Mouse (Mus musculus) liver, postnatal 0 days (tissue): ENCODE measurements at regions not wholly inside any gene's neighbourhood (a gene's known extent, or its start where the extent isn't known, plus 50 kb on each side); places are given as distances from the start of the nearest gene placed in this dataset.

Experiments used
- ATAC-seq: fragments of 200-750 bp; cut with Nextera tagmentation; 2 replicates; pipeline ENCODE4 v1.8.0; 2017; ENCODE audit warnings: mild to moderate bottlenecking, moderate library complexity
- DNase-seq: peaks from one replicate; pipeline ENCODE4 v3.0.0-alpha.2; 2016
- H3K27ac ChIP-seq: fragments of 300-500 bp; sonication (generic); 2 replicates; pipeline ENCODE4 v1.5.1; 2014; ENCODE audit warnings: antibody characterized with exemption, moderate library complexity, mild to moderate bottlenecking, low read depth
- H3K27me3 ChIP-seq: fragments of 300-500 bp; sonication (generic); 2 replicates; pipeline ENCODE4 v1.6.1; 2014; ENCODE audit warnings: low read length, control low read depth, mixed read lengths; ENCODE audit not compliant: insufficient read depth
- H3K36me3 ChIP-seq: fragments of 300-500 bp; sonication (generic); replicated peaks from 2 replicates; pipeline ENCODE4 v1.6.1; 2014; ENCODE audit warnings: mild to moderate bottlenecking, control low read depth, low read length, moderate library complexity, mixed read lengths; ENCODE audit not compliant: insufficient read depth
- H3K4me1 ChIP-seq: fragments of 300-500 bp; sonication (generic); 2 replicates; pipeline ENCODE4 v1.6.1; 2014; ENCODE audit warnings: antibody characterized with exemption, mild to moderate bottlenecking, control low read depth; ENCODE audit not compliant: insufficient read depth
- H3K4me2 ChIP-seq: fragments of 300-500 bp; sonication (generic); 2 replicates; pipeline ENCODE4 v1.6.1; 2014; ENCODE audit warnings: low read depth, mild to moderate bottlenecking, low read length, moderate library complexity, mixed read lengths
- H3K4me3 ChIP-seq: fragments of 300-500 bp; sonication (generic); 2 replicates; pipeline ENCODE4 v1.5.1; 2014; ENCODE audit warnings: low read depth, low read length
- H3K9ac ChIP-seq: fragments of 300-500 bp; sonication (generic); replicated peaks from 2 replicates; pipeline ENCODE4 v1.6.1; 2014; ENCODE audit warnings: mild to moderate bottlenecking, moderate library complexity
- H3K9me3 ChIP-seq: fragments of 300-500 bp; sonication (generic); 2 replicates; pipeline ENCODE4 v1.6.1; 2016; ENCODE audit warnings: mild to moderate bottlenecking, control low read depth, low read length, mixed read lengths
- CTCF ChIP-seq: sonication (generic); IDR thresholded peaks from 2 replicates; pipeline ENCODE4 v1.5.1; 2016; ENCODE audit warnings: antibody characterized with exemption, low read depth
- EP300 ChIP-seq: IDR thresholded peaks from 2 replicates; pipeline ENCODE4 v1.6.1; 2016; ENCODE audit warnings: antibody characterized with exemption, low read depth, mild to moderate bottlenecking
- WGBS: fragments of 180-500 bp; shearing (Covaris S2); extraction: QIAGEN DNeasy Blood & Tissue Kit; methylation state at CpG from one replicate; pipeline ENCODE4 v1.1.7; 2014; ENCODE audit not compliant: insufficient replicate concordance; 5-methylcytosine and 5-hydroxymethylcytosine counted together

GRCm38 (mm10) chr1:35809341-35809740 is 258.9 kb upstream of the Hs6st1 start:
- DNase-seq: no peak
- H3K4me2 ChIP-seq: no peak overlapping the region
- TF ChIP-seq CTCF (no peak), EP300 (no peak)
- H3K9ac ChIP-seq: no peak overlapping the region
- peaks cover 2% of the 10 kb centered on the region; the same call in 1 of the 2 replicates for H3K4me1 ChIP-seq
- H3K27ac ChIP-seq: no peak overlapping the region
- ATAC-seq: no peak
- no peaks in the 10 kb centered on the region for H3K27me3 ChIP-seq
- H3K4me3 ChIP-seq: no peak overlapping the region
- no peaks in the 10 kb centered on the region for H3K9me3 ChIP-seq
- 43% methylated on average over 1 of the region's 1 CpGs for WGBS
- H3K36me3 ChIP-seq: no peaks in the 10 kb centered on the region

DNA sequence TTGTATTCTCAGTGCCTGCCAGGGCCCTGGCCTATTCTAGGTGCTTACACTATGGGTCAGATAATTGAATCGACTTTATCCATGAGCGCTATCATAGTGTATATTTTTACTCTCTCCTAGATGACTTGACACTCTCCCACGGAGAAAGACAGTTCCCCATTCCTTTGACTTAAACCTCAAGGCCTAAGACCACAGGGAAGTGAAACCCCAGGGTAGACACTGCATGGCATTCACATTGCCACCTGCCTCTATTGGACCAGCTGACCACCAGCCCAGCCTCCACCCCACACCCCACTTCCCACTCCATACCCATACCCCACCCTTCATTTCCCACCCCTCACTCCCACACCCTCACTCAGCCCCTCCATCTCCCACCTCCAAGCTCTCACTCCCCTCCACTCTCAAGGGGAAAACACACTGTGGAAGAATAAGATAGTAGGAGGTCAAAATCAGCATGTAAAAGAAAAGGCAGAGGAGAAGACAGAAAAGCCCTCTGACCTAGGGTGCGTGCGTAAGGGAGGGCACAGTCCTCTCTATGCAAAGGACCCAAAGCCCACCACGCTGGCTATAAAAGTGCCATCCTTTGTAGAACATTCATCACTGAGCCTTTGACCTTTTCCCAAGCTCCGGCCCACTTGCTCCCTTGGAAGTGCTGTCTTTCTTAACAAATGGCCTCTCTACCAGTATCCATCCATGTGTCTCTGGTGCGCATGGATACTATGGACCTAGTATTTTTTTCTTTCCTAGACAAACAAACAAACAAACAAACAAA is 257.4 kb upstream of the Hs6st1 start:
- H3K4me1 ChIP-seq: peaks cover 9% of the 10 kb centered on the region
- ATAC-seq (no peak), DNase-seq (no peak)
- no peak overlapping the region for H3K27ac ChIP-seq
- H3K36me3 ChIP-seq: no peaks in the 10 kb centered on the region
- H3K9ac ChIP-seq: no peak overlapping the region
- WGBS: 74% methylated on average over 8 of the region's 8 CpGs
- H3K4me2 ChIP-seq: no peak overlapping the region
- H3K9me3 ChIP-seq: no peaks in the 10 kb centered on the region
- TF ChIP-seq CTCF (no peak), EP300 (no peak)
- H3K4me3 ChIP-seq: no peak overlapping the region
- H3K27me3 ChIP-seq: no peaks in the 10 kb centered on the region

GRCm38 (mm10) chr1:35811380-35811779 is 256.8 kb upstream of the Hs6st1 start:
- peaks cover 9% of the 10 kb centered on the region for H3K4me1 ChIP-seq
- H3K4me2 ChIP-seq: no peak overlapping the region
- TF ChIP-seq CTCF: no peak
- TF ChIP-seq EP300: no peak
- H3K9me3 ChIP-seq: no peaks in the 10 kb centered on the region
- no peaks in the 10 kb centered on the region for H3K27me3 ChIP-seq
- WGBS: 73% methylated on average over 6 of the region's 6 CpGs
- H3K36me3 ChIP-seq: no peaks in the 10 kb centered on the region
- no peak overlapping the region for H3K4me3 ChIP-seq
- no peak overlapping the region for H3K9ac ChIP-seq
- ATAC-seq (no peak), DNase-seq (no peak)
- no peak overlapping the region for H3K27ac ChIP-seq

GRCm38 (mm10) chr1:35811795-35812194 is 256.4 kb upstream of the Hs6st1 start:
- no peak for TF ChIP-seq CTCF
- no peak for TF ChIP-seq EP300
- H3K9me3 ChIP-seq: no peaks in the 10 kb centered on the region
- ATAC-seq: no peak
- H3K4me3 ChIP-seq: no peak overlapping the region
- no peak overlapping the region for H3K27ac ChIP-seq
- DNase-seq: no peak
- no peaks in the 10 kb centered on the region for H3K36me3 ChIP-seq
- H3K9ac ChIP-seq: no peak overlapping the region
- H3K27me3 ChIP-seq: no peaks in the 10 kb centered on the region
- H3K4me1 ChIP-seq: peaks cover 9% of the 10 kb centered on the region
- H3K4me2 ChIP-seq: no peak overlapping the region
- WGBS: 84% methylated on average over 7 of the region's 7 CpGs

- DNase-seq (no peak), ATAC-seq (peak; percentile 54; the same call in 1 of the 2 replicates)
- Histone ChIP-seq H3K9ac (no peak overlapping the region), H3K27ac (no peak overlapping the region), H3K4me3 (no peak overlapping the region), H3K27me3 (no peaks in the 10 kb centered on the region), H3K4me1 (peaks cover 9% of the 10 kb centered on the region), H3K36me3 (no peaks in the 10 kb centered on the region), H3K4me2 (no peak overlapping the region), H3K9me3 (no peaks in the 10 kb centered on the region)
- TF ChIP-seq EP300 (no peak), CTCF (no peak)
- WGBS: 44% methylated on average over 5 of the region's 5 CpGs
Measured at GRCm38 (mm10) chr1:35813625-35814024, 254.6 kb upstream of the Hs6st1 start.

GRCm38 (mm10) chr1:35814207-35814606 is 254.0 kb upstream of the Hs6st1 start:
- H3K9me3 ChIP-seq: no peaks in the 10 kb centered on the region
- no peak overlapping the region for H3K4me3 ChIP-seq
- ATAC-seq: no peak
- no peak overlapping the region for H3K4me2 ChIP-seq
- H3K9ac ChIP-seq: no peak overlapping the region
- no peak overlapping the region for H3K27ac ChIP-seq
- H3K4me1 ChIP-seq: peaks cover 9% of the 10 kb centered on the region
- H3K36me3 ChIP-seq: no peaks in the 10 kb centered on the region
- no peaks in the 10 kb centered on the region for H3K27me3 ChIP-seq
- WGBS: 79% methylated on average over 9 of the region's 9 CpGs
- no peak for DNase-seq
- no peak for TF ChIP-seq CTCF
- no peak for TF ChIP-seq EP300
